Mouse (Mus musculus) cerebellum, adult 8-10 months (tissue): ENCODE measurements at regions not wholly inside any gene's neighbourhood (a gene's known extent, or its start where the extent isn't known, plus 50 kb on each side); places are given as distances from the start of the nearest gene placed in this dataset.
"Not testable (repeated sequence)": the region's sequence is repeated elsewhere in the genome, so short reads cannot be mapped to it uniquely, and the experiment has no call there.

ENCODE experiments used
- DNase-seq: peaks from one replicate; pipeline ENCODE4 v3.0.0; 2022

- DNase-seq: no peak
These were observed 251.2 kb upstream of the Kcnh8 start for GRCm38 (mm10) chr17:52351293-52351692.

DNA sequence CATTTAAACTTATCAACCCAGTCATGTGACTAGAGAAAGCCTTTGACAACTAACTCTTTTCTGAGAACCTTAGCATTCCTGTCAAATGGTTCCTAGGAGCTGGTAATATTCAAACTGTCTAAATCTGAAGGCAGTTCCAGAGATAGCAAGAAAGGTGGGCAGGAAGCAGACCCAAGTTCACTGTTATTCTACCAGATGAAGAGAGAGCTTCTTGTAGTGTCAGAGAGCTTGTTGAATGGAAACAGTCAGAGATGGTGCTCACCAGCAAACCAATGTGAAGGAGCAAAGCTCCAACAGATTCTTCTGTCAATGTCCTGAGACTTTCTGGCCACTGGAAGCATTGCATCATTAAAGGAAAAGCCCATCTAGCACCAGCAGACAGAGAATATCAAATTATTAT is 251.8 kb upstream of the Kcnh8 start:
- DNase-seq: no peak

DNA sequence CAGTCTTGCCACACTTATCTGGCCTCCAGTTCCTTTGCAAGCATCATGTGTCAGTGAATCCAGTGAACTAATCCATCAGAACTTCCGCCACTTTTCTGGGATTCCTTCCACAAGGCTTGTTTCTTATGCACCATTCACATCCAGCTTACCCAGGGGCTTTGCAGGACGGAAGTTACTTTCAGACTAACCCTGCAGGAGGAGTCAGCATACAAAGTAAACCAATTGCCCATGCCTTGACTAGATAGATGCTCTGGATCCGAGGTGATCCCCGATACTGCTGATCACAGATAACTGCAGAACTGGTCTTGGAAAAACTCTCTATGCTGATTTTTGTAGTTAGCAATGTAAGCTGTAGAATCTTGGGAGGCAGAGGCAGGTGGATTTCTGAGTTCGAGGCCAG is 252.6 kb upstream of the Kcnh8 start:
- DNase-seq: no peak

- DNase-seq: no peak
These were observed 253.9 kb upstream of the Kcnh8 start for GRCm38 (mm10) chr17:52348481-52349083.

GRCm38 (mm10) chr17:52320586-52320985 is 281.9 kb upstream of the Kcnh8 start:
- DNase-seq: peak; percentile 9

DNA sequence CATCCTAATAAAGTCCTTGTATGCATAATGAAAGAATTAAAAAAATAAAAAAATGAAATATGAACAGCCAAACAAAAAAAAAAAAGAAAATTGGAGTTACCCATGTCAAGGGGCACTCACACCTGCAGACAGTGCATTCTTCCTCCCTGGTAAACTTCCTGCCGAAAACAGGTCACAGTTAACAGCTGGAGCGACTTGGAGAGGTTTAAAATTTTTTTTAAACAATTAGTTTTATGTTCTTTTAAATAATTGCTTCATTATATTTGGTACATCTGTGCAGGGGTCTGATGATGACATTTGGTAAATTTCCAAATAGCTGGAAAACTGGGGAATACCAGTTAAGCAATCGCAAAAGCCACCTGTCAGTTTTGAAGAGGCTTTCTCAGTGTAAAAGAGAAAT is 285.5 kb upstream of the Kcnh8 start:
- DNase-seq: no peak

DNA sequence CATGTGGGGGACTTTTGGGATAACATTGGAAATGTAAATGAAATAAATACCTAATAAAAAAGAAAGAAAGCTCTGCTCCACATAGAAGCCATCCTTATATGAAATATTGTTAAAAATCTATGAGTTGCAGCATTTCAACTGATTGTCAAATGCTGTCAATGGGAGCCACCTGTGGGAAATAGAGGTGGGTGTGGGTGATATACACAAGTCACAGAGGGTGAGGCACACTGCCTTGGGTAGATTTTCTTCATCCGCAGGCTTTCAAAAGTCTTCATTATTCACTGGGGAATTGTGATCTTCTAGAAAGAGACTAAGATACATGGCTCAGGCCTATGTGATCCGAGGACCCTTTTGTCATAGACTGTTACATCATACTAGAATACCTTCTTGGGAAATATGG is 286.6 kb upstream of the Kcnh8 start:
- no peak for DNase-seq

GRCm38 (mm10) chr17:52315456-52315855 is 287.1 kb upstream of the Kcnh8 start:
- DNase-seq: not testable (repeated sequence)

DNA sequence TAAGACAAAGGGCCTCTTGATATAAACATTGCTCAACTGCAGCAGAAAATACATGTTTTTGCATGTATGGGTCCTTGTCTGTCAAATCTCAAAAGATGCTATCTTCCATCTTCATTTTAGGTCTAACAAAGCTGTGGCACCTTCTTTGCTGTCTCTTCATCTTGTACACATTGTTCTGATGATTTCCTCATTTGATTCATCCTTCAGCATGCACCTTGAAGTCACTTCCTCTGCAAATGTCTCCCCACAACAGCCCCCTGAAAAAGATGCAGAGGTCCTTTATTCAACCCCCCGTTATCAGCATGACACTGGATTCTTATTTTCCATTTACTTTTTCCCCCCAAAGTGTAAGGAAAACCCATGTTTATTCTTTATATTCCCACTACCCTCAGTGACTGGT is 290.5 kb upstream of the Kcnh8 start:
- DNase-seq: no peak

DNA sequence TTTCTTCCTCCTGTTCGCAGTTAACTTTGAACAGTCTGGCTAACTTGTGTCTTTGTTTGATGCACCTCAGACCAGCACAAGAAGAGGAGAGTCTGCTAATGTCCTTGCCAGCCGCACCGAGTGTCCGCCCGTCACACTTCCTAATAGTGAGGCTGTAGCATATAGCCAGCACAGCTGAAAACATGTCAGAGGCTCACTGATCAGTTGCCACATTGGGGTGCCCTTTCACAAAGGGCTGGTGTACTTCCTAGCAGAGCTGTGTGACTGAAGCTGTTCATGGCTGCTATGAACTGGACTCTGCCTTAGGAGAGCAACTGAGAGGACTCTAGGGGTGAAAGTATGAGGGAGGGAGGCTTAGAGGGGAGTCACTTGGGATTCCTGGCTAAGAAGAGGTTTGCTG is 293.7 kb upstream of the Kcnh8 start:
- no peak for DNase-seq

DNA sequence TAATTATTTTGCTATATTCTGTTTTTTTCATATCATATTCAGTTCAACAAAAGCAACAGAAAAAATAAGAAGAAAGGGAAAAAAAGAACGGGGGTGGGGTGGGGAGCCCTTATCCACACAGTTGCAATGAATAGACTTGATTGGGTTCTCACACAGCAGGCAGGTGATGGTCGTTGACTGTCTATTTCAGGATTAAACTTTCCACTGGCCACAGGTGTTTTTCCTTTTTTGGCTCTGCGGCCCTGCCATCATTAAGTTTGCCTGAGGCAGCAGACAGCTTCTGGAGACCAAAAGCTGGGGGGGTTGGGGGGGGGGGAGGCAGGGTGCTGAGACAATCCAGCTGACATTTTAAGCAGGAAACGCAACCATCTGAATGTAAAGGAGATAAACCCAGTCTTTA is 298.4 kb upstream of the Kcnh8 start:
- no peak for DNase-seq

- DNase-seq: no peak
These were observed 299.2 kb upstream of the Kcnh8 start for GRCm38 (mm10) chr17:52303320-52303719.

DNA sequence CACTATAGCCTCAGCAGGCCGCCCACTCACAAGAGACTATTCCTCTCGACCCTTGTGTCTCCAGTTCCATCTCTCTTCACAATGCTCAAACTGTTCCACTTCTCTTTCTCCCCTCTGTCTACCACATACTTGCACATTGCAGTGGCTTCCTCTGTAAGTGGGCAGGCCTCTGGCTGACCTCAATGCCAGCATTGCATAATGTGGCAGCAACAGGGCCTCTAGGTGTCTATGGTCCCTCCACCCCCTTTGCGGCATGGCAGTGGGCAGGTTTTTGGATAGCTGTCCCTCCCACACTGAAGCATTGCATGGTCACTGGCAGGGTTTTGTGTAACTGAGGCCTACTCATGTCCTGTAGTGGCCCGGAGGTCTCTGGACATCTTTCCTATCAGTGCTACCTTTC is 302.7 kb upstream of the Kcnh8 start:
- DNase-seq: no peak

- no peak for DNase-seq
These were observed 317.1 kb upstream of the Kcnh8 start for GRCm38 (mm10) chr17:52285392-52285791.

DNA sequence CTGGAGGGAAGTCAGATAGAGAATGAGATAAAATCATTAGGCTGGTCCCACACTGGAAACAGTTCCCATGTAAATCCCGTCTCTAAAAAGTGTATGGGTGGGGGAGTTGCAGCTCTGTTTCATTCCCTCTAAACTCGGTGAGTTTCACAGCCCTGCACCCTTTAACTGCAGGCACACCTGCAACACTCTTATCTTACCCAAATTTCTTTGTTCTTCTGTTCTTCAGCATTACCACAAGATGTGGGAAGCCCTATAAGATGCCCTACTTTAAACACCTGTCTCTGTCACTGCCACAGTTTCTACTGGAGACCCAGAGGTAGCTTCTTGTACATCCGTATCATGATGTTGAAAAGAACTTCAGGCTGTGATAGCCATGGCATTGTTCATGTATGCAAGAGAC is 320.2 kb upstream of the Kcnh8 start:
- DNase-seq: no peak

GRCm38 (mm10) chr17:52278523-52278922 is 324.0 kb upstream of the Kcnh8 start:
- DNase-seq: no peak

GRCm38 (mm10) chr17:52268792-52269191 is 333.7 kb upstream of the Kcnh8 start:
- no peak for DNase-seq

DNA sequence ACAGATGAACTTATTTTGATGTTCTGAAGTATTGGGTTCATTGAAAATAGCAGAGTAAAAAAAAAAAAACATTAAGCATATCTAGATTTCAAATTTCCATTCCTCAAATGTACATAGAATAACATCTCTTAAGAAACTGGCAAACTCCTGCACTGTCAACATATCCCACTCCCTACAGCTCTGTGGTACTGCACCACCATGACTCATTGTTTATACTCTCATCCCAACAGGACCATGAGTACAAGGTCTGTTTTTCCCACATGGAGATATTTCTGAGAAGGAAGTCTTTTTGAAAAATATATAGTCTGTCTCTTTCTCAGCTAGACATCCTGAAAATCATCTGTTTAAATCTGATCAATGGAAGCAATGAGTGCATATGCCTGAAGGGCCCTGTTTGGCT is 351.2 kb upstream of the Kcnh8 start:
- no peak for DNase-seq

DNA sequence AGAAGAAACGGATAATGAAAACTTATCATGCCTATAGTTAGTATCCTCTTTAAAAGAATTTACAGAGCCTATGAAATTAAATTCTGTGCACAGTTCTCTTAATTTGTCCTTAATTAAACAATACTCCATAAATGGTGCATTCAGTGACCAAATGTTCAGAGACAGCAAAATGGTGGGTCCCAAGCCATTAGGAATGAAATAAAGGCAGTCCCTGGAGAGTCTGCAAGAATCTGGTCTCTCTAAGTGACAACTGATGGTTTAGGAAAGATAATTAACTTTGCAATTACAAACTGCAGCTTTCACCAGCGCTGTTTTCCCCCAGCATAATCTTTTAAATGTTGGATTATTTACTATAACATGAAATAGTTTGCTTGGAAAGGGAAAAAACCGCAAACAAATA is 376.9 kb upstream of the Kcnh8 start:
- DNase-seq: no peak

DNA sequence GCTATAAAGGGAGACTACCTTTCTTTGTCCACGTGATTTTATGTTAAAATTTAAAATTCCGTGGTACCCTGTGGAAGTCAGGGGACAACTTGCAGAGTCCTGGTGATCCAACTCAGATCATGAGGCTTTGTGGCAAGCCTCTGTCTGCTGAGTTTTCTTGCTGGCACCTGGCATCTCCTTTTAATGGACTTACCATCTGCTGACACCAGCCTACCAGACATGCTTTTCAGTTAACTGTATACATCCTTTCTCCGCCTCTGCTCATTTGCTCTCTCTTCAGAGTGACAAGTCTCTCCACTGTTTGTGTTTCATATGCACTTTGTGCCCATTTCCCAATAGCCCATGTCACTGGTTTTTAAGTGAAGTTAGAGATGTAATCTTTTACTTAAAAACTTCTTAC is 382.1 kb upstream of the Kcnh8 start:
- no peak for DNase-seq

DNA sequence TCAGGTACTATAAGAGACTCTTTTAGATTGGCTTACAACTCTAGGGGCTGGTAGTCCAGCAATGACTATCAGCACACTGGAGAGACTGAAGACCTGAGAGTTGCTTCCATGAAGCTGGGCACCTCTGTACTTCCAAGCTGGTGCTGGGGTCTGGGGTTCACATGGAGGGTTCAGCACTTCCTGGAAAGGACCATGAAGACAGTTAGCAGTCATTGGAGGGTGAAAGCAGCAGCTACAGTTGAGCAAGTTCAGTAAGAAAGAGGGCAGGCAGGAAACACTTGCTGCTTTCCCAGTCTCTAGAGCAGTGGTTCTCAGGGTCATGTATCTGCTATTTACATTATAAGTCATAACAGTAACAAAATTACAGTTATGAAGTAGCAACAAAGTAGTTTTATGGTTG is 384.3 kb upstream of the Satb1 start:
- DNase-seq: no peak

DNA sequence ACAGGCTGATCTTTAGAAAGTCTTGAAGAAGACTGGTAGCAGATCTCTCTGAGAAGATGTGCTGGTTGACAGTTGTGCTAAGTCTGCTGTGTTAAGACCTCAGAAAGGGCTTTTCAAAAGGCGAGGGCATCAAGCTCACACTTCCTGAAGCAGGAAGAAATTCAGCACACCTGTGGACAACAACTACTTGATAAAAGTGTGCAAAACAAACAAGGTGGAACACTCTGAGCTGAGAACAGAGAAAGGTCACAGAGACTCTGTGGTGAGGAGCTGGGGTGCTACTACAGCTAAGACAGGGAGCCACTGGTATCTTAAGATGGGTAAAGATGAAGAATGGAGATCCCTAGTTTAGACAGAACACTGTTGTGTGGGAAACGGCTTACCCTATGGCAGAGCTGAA is 379.9 kb upstream of the Satb1 start:
- DNase-seq: no peak

- no peak for DNase-seq
These were observed 377.4 kb upstream of the Satb1 start for GRCm38 (mm10) chr17:52210483-52210882.

DNA sequence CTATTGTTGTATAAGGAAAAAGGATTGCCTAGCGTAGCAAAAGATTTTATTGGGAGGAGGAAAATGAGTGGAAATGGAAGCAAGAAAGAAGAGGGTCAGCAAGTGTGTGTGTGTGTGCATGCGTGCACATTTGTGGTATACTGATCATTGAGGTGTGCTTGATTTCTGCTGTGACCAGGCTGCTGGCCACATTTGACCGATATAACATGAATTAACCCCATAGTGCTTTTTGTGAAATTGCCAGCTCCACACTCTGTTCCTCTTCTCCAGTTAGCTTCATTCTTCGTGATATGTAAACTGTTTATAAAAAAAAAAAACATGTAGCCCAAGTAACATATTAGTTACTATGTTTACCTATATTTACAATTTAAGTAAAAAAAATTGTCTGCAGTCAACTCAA is 364.6 kb upstream of the Satb1 start:
- no peak for DNase-seq

DNA sequence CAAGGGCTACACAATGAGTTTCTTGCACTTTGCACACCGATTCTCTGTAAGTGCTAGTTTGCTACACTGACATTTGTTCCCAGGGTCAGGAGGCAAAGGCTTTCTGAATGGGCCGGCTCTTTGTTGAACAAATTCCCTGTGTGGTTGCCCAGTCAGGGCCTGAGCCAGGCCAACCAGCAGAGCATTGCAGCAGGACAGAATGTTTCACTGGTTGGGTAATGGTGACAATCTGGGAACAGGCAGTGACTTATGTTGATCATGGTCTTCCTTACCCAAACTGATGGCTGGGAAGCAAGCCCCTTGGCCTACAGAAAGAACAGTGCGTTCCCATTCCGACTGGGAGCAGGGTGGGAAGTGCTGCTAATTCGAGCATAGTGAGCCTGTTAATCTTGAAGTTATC is 363.7 kb upstream of the Satb1 start:
- DNase-seq: peak; percentile 7

GRCm38 (mm10) chr17:52195804-52196203 is 362.7 kb upstream of the Satb1 start:
- peak; percentile 45 for DNase-seq
